Mouse (Mus musculus) megakaryocyte-erythroid progenitor cell, adult 5 weeks (primary cell): ENCODE results near the gene Nlgn1. TPM values are rescaled to one million over a fixed set of nuclear protein-coding genes. Genes with fewer than 3 reads are reported as not detected.

Experiments used
- polyA plus RNA-seq: library from polyadenylated mRNA; stranded (reverse); fragments of >175 nt; gene quantifications from 2 replicates; pipeline ENCODE4 v1.2.3, GENCODE M21; 2012

Gene Nlgn1
- not detected in 2 replicates for polyA plus RNA-seq

DNA sequence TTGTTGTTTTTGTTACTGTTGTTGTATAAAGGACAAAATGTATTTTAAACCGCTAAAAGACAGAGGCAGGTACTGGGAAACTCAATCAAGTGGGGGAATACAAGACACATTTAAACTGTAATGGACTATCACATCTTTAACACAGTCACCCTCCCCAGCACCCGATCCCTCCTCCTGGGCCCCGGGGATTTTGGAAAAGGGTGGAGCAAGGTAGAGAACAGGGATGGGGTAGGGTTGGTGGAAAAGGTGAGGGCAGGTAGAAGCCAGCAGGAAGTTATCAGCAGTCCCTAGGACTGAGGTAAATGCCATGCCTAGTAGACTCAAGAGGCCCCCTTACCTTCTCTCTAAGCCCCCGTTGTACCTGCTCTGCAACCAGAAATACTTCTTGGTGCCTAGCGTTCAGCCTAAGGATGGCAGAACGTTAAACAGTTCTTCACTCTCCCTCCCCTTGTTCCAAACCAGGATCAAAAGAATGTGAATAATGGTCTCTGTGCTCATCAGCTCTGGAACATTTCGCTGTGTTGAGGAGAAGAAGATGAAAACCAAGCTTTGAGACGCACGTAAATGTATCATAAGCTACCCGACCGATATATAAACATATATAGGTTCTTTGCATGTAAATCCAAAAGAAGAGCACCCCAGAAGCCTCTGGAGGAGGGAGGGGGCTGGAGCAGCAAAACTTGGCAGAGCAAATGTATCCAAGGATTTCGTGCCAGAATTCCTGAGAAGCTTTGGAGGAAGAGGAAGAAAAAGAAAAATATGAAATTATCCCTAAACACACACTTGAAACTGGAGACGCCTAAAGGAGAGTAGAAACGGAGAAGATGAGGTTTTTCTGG lies at the start of gene Nlgn1:
Nlgn1 (minus strand) TSS at position 61 of the 839 bp plus-strand sequence.

